Mouse (Mus musculus): ENCODE results near the gene Srbd1.

Gene Srbd1

GRCm38 (mm10) chr17:86145079-86145951 is at the start of gene Srbd1:
Gene Srbd1, minus strand, starts transcription at chr17:86145175.
- peak; percentile 94 for DNase-seq (ENCODE audit: low spot score in 2 of 2)

GRCm38 (mm10) chr17:86193979-86194378 is 49.0 kb upstream of the Srbd1 start:
- DNase-seq (ENCODE audit: low spot score in 2 of 2) = no peak

- DNase-seq (ENCODE audit: low spot score in 2 of 2) = no peak
Measured at GRCm38 (mm10) chr17:86187777-86188176, 42.8 kb upstream of the Srbd1 start.

- DNase-seq (ENCODE audit: low spot score in 2 of 2) = no peak
Measured at GRCm38 (mm10) chr17:86185584-86185983, 40.6 kb upstream of the Srbd1 start.

GRCm38 (mm10) chr17:86184552-86185209 is 39.7 kb upstream of the Srbd1 start:
- DNase-seq (ENCODE audit: low spot score in 2 of 2) = no peak

GRCm38 (mm10) chr17:86183788-86184187 is 38.8 kb upstream of the Srbd1 start:
- DNase-seq (ENCODE audit: low spot score in 2 of 2) = no peak

GRCm38 (mm10) chr17:86176722-86177121 is 31.7 kb upstream of the Srbd1 start:
- no peak for DNase-seq (ENCODE audit: low spot score in 2 of 2)

- no peak for DNase-seq (ENCODE audit: low spot score in 2 of 2)
Measured at GRCm38 (mm10) chr17:86175516-86175915, 30.5 kb upstream of the Srbd1 start.

- DNase-seq (ENCODE audit: low spot score in 2 of 2) = no peak
Measured at GRCm38 (mm10) chr17:86170164-86170958, 25.4 kb upstream of the Srbd1 start.

- peak; percentile 64 to 67 for DNase-seq (ENCODE audit: low spot score in 2 of 2)
Measured at GRCm38 (mm10) chr17:86169092-86169491, 24.1 kb upstream of the Srbd1 start.

GRCm38 (mm10) chr17:86168231-86168981 is 23.4 kb upstream of the Srbd1 start:
- DNase-seq (ENCODE audit: low spot score in 2 of 2) = peak; percentile 68

GRCm38 (mm10) chr17:86167320-86168230 is 22.6 kb upstream of the Srbd1 start, which contains the start of gene Prkce:
Gene Prkce, plus strand, starts transcription at chr17:86167785.
- peak; percentile 90 for DNase-seq (ENCODE audit: low spot score in 2 of 2)

GRCm38 (mm10) chr17:86166567-86167319 is 21.8 kb upstream of the Srbd1 start:
- DNase-seq (ENCODE audit: low spot score in 2 of 2) = peak; percentile 81 to 83

- DNase-seq (ENCODE audit: low spot score in 2 of 2) = no peak
Measured at GRCm38 (mm10) chr17:86166051-86166566, 21.1 kb upstream of the Srbd1 start.

- no peak for DNase-seq (ENCODE audit: low spot score in 2 of 2)
Measured at GRCm38 (mm10) chr17:86164416-86164815, 19.4 kb upstream of the Srbd1 start.

- no peak for DNase-seq (ENCODE audit: low spot score in 2 of 2)
Measured at GRCm38 (mm10) chr17:86162672-86163071, 17.7 kb upstream of the Srbd1 start.

- no peak for DNase-seq (ENCODE audit: low spot score in 2 of 2)
Measured at GRCm38 (mm10) chr17:86156999-86157398, 12.0 kb upstream of the Srbd1 start.

GRCm38 (mm10) chr17:86150867-86151348 is 5.9 kb upstream of the Srbd1 start:
- DNase-seq (ENCODE audit: low spot score in 2 of 2) = peak; percentile 82 to 88

- DNase-seq (ENCODE audit: low spot score in 2 of 2) = no peak
Measured at GRCm38 (mm10) chr17:86149726-86150125, 4.8 kb upstream of the Srbd1 start.
